Mouse (Mus musculus): ENCODE results near the gene Mpv17l. TPM values are rescaled to one million over a fixed set of nuclear protein-coding genes. Genes with fewer than 3 reads are reported as not detected.

The Mpv17l gene
- total and polyA plus RNA-seq, 3 experiments, result 1.1 to 1.6 (median 1.4) TPM

- Histone ChIP-seq H3K4me1 (ENCODE audit: control insufficient read depth, insufficient read depth, low read length) (no peaks in the 10 kb centered on the region), H3K79me2 (replicated peaks; ENCODE audit: control insufficient read depth, insufficient read depth, low read length) (no peaks in the 10 kb centered on the region), H3K9ac (ENCODE audit: low read depth, low read length) (no peak overlapping the region), H3K36me3 (ENCODE audit: control insufficient read depth, insufficient read depth, low read length) (no peaks in the 10 kb centered on the region), H3K4me3 (no peak overlapping the region), H3K27me3 (ENCODE audit: control insufficient read depth, insufficient read depth, low read length) (0 out of 2 replicates have a peak, but pooled peaks cover 1% of the 10 kb centered on the region), H3K27ac (no peak overlapping the region)
- intact Hi-C loops (cut with DNase I), result no loop called here
- 54% methylated on average over 3 of the region's 3 CpGs for WGBS
- DNase-seq, result no peak
- TF ChIP-seq POLR2A (IDR thresholded peaks at IDR 0.05; ENCODE audit: insufficient read depth, low read depth, low read length) (no peak), EP300 (IDR thresholded peaks at IDR 0.05; ENCODE audit: insufficient read depth, low read depth, low read length) (no peak), CTCF (IDR thresholded peaks at IDR 0.05) (no peak)
Measured at GRCm38 (mm10) chr16:13986197-13986573, 83.2 kb downstream of the Mpv17l start.

GRCm38 (mm10) chr16:13986574-13987478 lies 83.9 kb downstream of the Mpv17l start, which contains the start of the genes 2900011O08Rik and Ifitm7:
2900011O08Rik (plus strand) TSS chr16:13986604.
Ifitm7 (minus strand) TSS chr16:13986888.
- WGBS, result 3% methylated on average over 31 of the region's 31 CpGs
- H3K36me3 ChIP-seq (ENCODE audit: control insufficient read depth, insufficient read depth, low read length), result no peaks in the 10 kb centered on the region
- TF ChIP-seq POLR2A (IDR thresholded peaks at IDR 0.05; ENCODE audit: insufficient read depth, low read depth, low read length), result no peak
- no peak for TF ChIP-seq CTCF (IDR thresholded peaks at IDR 0.05)
- H3K27me3 ChIP-seq (ENCODE audit: control insufficient read depth, insufficient read depth, low read length), result 0 out of 2 replicates have a peak, but pooled peaks cover 1% of the 10 kb centered on the region
- H3K4me3 ChIP-seq, result peak within 1 kb of the TSS; percentile 10; the same call in 1 of the 2 replicates
- H3K27ac ChIP-seq, result no peak within 1 kb of the TSS
- intact Hi-C loops (cut with DNase I), result no loop called here
- no peak for DNase-seq
- no peak within 1 kb of the TSS for H3K9ac ChIP-seq (ENCODE audit: low read depth, low read length)
- H3K79me2 ChIP-seq (replicated peaks; ENCODE audit: control insufficient read depth, insufficient read depth, low read length), result no peaks in the 10 kb centered on the region
- H3K4me1 ChIP-seq (ENCODE audit: control insufficient read depth, insufficient read depth, low read length), result no peaks in the 10 kb centered on the region

GRCm38 (mm10) chr16:13992518-13993248 lies 89.7 kb downstream of the Mpv17l start:
- DNase-seq, result no peak
- Histone ChIP-seq H3K9ac (ENCODE audit: low read depth, low read length) (no peak overlapping the region), H3K4me1 (ENCODE audit: control insufficient read depth, insufficient read depth, low read length) (no peaks in the 10 kb centered on the region), H3K27ac (no peak overlapping the region), H3K36me3 (ENCODE audit: control insufficient read depth, insufficient read depth, low read length) (no peaks in the 10 kb centered on the region), H3K4me3 (no peak overlapping the region), H3K79me2 (replicated peaks; ENCODE audit: control insufficient read depth, insufficient read depth, low read length) (no peaks in the 10 kb centered on the region), H3K27me3 (ENCODE audit: control insufficient read depth, insufficient read depth, low read length) (0 out of 2 replicates have a peak, but pooled peaks cover under 1% of the 10 kb centered on the region)
- intact Hi-C loops (cut with DNase I), result no loop called here
- WGBS, result 79% methylated on average over 11 of the region's 11 CpGs
- TF ChIP-seq CTCF (IDR thresholded peaks at IDR 0.05), result no peak
- TF ChIP-seq POLR2A (IDR thresholded peaks at IDR 0.05; ENCODE audit: insufficient read depth, low read depth, low read length), result no peak
- no peak for TF ChIP-seq EP300 (IDR thresholded peaks at IDR 0.05; ENCODE audit: insufficient read depth, low read depth, low read length)

- intact Hi-C loops (cut with DNase I), result no loop called here
Measured at GRCm38 (mm10) chr16:13994076-13994475, 91.1 kb downstream of the Mpv17l start.

GRCm38 (mm10) chr16:13994502-13994901 lies 91.5 kb downstream of the Mpv17l start:
- no peak for DNase-seq
- TF ChIP-seq CTCF (IDR thresholded peaks at IDR 0.05) (no peak), POLR2A (IDR thresholded peaks at IDR 0.05; ENCODE audit: insufficient read depth, low read depth, low read length) (no peak), EP300 (IDR thresholded peaks at IDR 0.05; ENCODE audit: insufficient read depth, low read depth, low read length) (no peak)
- Histone ChIP-seq H3K9ac (ENCODE audit: low read depth, low read length) (no peak overlapping the region), H3K27ac (no peak overlapping the region), H3K27me3 (ENCODE audit: control insufficient read depth, insufficient read depth, low read length) (no peaks in the 10 kb centered on the region), H3K36me3 (ENCODE audit: control insufficient read depth, insufficient read depth, low read length) (no peaks in the 10 kb centered on the region), H3K4me3 (no peak overlapping the region), H3K79me2 (replicated peaks; ENCODE audit: control insufficient read depth, insufficient read depth, low read length) (no peaks in the 10 kb centered on the region), H3K4me1 (ENCODE audit: control insufficient read depth, insufficient read depth, low read length) (no peaks in the 10 kb centered on the region)
- intact Hi-C loops (cut with DNase I), result no loop called here
- 69% methylated on average over 1 of the region's 1 CpGs for WGBS

More at GRCm38 (mm10) chr16:13994076-13994475, 91.1 kb downstream of the Mpv17l start:
- H3K4me1 ChIP-seq (ENCODE audit: control insufficient read depth, insufficient read depth, low read length), result no peaks in the 10 kb centered on the region
- no peaks in the 10 kb centered on the region for H3K79me2 ChIP-seq (replicated peaks; ENCODE audit: control insufficient read depth, insufficient read depth, low read length)
- H3K27ac ChIP-seq, result no peak overlapping the region
- no peak for TF ChIP-seq CTCF (IDR thresholded peaks at IDR 0.05)
- no peak for TF ChIP-seq EP300 (IDR thresholded peaks at IDR 0.05; ENCODE audit: insufficient read depth, low read depth, low read length)
- no peak for TF ChIP-seq POLR2A (IDR thresholded peaks at IDR 0.05; ENCODE audit: insufficient read depth, low read depth, low read length)
- whole genome bisulfite sequencing, result 83% methylated on average over 1 of the region's 1 CpGs
- no peak for DNase-seq
- H3K4me3 ChIP-seq, result no peak overlapping the region
- no peaks in the 10 kb centered on the region for H3K27me3 ChIP-seq (ENCODE audit: control insufficient read depth, insufficient read depth, low read length)
- no peaks in the 10 kb centered on the region for H3K36me3 ChIP-seq (ENCODE audit: control insufficient read depth, insufficient read depth, low read length)
- no peak overlapping the region for H3K9ac ChIP-seq (ENCODE audit: low read depth, low read length)

Other genes with a start within 250 kb of the Mpv17l start
- 1 to 10 TPM; 8.9 to 9.1 TPM for gene Parn, start 235.0 kb upstream of the Mpv17l start, total RNA-seq (2021)
- gene Parn, start 235.0 kb upstream of the Mpv17l start, polyA plus RNA-seq (2012; rRNA removed), result 7.3 and 13.1 TPM in 2 replicates
- gene Bfar, start 231.3 kb upstream of the Mpv17l start, total RNA-seq (2021), result 10 to 100 TPM; 41.8 to 51.6 TPM
- gene Bfar, start 231.3 kb upstream of the Mpv17l start, polyA plus RNA-seq (2012; rRNA removed), result 35.2 and 51.5 TPM in 2 replicates
- 1 to 10 TPM; 2.6 to 2.7 TPM for gene 3110001I22Rik, start 231.2 kb upstream of the Mpv17l start, total RNA-seq (2021)
- gene 3110001I22Rik, start 231.2 kb upstream of the Mpv17l start, polyA plus RNA-seq (2012; rRNA removed), result 1.1 and 1.2 TPM in 2 replicates
- gene Pla2g10, start 172.2 kb upstream of the Mpv17l start, total RNA-seq (2021), result not detected
- 0.16 TPM in 1 of 2 replicates, not detected in the other for gene Pla2g10, start 172.2 kb upstream of the Mpv17l start, polyA plus RNA-seq (2012; rRNA removed)
- 10 to 100 TPM; 37.9 to 38.3 TPM for gene Rrn3, start 122.5 kb upstream of the Mpv17l start, total RNA-seq (2021)
- 17.2 and 25.4 TPM in 2 replicates for gene Rrn3, start 122.5 kb upstream of the Mpv17l start, polyA plus RNA-seq (2012; rRNA removed)
- gene Ntan1, start 84.3 kb upstream of the Mpv17l start, total RNA-seq (2021), result 10 to 100 TPM; 42.9 to 47.1 TPM
- 40.2 and 46.2 TPM in 2 replicates for gene Ntan1, start 84.3 kb upstream of the Mpv17l start, polyA plus RNA-seq (2012; rRNA removed)
- 10 to 100 TPM; 71.3 to 92.7 TPM for gene Pdxdc1, start within 50 bp of the Mpv17l start, total RNA-seq (2021)
- gene Pdxdc1, start within 50 bp of the Mpv17l start, polyA plus RNA-seq (2012; rRNA removed), result 67.3 and 111 TPM in 2 replicates
- not detected for gene 2900011O08Rik, start 83.4 kb downstream of the Mpv17l start, total RNA-seq (2021)
- gene 2900011O08Rik, start 83.4 kb downstream of the Mpv17l start, polyA plus RNA-seq (2012; rRNA removed), result 0.21 and 0.29 TPM in 2 replicates
- not detected for gene Ifitm7, start 83.7 kb downstream of the Mpv17l start, total RNA-seq (2021)
- gene Ifitm7, start 83.7 kb downstream of the Mpv17l start, polyA plus RNA-seq (2012; rRNA removed), result not detected in 2 replicates